Mouse (Mus musculus): ENCODE results near the gene Evi2. TPM values are rescaled to one million over a fixed set of nuclear protein-coding genes. Genes with fewer than 3 reads are reported as not detected.

Gene Evi2
- total RNA-seq, 2 experiments from 2014 or later: 0.18 TPM; not detected in 1

DNA sequence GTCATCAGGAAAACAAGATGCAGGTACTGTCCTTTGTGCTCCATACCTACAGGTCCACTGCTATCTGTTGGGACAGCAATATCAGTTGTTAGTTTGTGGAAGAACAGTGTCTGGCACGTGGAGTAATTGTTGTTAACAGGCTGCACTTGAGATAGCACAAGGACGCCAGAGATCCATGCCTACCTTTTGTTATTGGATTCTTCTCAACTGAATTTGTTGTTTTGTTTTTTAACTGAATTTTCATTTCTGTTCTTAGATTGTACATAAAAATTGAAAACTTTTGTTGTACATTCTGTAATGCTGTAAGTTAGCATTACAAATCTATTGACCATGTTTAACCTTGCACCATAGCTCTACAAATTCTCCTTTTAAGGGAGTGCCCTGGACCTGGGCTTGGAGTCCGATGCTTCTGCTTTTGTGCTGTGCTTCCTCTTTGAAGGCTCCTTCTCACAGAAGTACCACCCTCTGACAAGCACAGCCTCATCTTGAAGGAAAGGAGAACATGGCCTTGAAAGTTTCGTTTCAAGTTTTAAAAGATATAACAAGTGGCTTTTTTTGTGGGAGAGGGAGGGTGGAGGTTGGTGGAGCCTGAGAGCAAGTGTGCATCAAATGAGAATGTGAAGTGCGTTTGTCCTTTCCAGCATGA is 2.5 kb downstream of the Evi2 start:
- intact Hi-C loops (cut with DNase I; ENCODE audit: low total_unique reads): no loop called here
- no peak for DNase-seq

GRCm38 (mm10) chr11:79527015-79527738 is 3.2 kb downstream of the Evi2 start:
- intact Hi-C loops (cut with DNase I; ENCODE audit: low total_unique reads): no loop called here
- peak; percentile 48 for DNase-seq

- intact Hi-C loops (cut with DNase I; ENCODE audit: low total_unique reads): no loop called here
- DNase-seq: no peak
Observed at GRCm38 (mm10) chr11:79526549-79526948, 3.8 kb downstream of the Evi2 start.

DNA sequence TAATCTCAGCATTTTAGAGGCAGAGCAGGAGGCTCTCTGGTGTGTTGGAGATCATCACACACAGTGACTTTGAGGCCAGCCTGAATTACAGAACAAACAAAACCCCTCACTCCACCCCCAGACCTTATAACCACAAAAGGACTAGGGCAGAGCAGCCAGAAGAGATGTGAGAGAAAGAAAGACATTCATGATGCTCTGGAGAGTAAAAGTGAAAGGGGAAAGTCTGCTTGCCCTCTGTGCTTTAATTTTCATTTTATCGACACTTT is 6.1 kb downstream of the Evi2 start:
- intact Hi-C loops (cut with DNase I; ENCODE audit: low total_unique reads): no loop called here
- DNase-seq: no peak

DNA sequence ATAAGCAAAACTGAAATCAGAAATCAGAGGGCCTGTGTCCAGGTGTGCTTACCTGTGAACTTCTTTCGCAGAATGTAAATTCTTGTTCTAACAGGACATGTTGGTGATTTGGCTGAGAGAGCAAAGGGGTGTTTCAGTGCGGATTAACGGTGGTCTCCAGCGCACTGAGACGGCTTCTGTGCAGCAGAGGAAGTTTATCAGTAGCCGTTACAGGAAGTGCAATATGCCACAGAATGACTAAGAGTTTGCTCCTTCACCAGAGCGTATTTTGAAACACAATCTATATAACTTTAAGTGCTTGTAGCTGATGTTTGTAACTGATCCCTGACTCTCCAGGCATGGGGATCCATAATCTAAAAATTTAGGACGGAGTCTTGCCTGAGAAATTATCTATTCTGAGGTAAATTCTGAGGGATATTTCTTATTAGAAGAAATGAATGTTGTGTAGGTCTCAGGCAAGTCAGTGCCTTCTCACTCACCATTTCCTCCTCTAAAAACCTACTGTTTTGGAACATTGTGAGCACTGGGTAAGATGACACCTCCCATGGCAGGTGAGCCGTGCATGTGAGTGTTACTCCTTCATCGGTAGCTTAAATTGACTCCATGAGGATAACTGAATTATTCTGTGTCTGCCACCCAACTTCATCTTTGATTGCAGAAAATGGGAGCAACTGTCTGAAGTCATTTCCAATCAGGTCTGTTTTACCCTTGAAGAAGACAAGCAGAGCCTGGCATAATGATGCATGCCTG is 6.7 kb downstream of the Evi2 start, which contains the start of gene Evi2b:
TSS of gene Evi2b (minus strand) at position 203 of the 750 bp plus-strand sequence.
- intact Hi-C loops (cut with DNase I; ENCODE audit: low total_unique reads): no loop called here

GRCm38 (mm10) chr11:79522944-79523343 is 7.4 kb downstream of the Evi2 start:
- no peak for DNase-seq
- intact Hi-C loops (cut with DNase I; ENCODE audit: low total_unique reads): no loop called here

More for the DNA sequence above, 6.7 kb downstream of the Evi2 start, which contains the start of gene Evi2b:
- DNase-seq: no peak

GRCm38 (mm10) chr11:79521930-79522329 is 8.5 kb downstream of the Evi2 start:
- intact Hi-C loops (cut with DNase I; ENCODE audit: low total_unique reads): no loop called here
- DNase-seq: no peak

DNA sequence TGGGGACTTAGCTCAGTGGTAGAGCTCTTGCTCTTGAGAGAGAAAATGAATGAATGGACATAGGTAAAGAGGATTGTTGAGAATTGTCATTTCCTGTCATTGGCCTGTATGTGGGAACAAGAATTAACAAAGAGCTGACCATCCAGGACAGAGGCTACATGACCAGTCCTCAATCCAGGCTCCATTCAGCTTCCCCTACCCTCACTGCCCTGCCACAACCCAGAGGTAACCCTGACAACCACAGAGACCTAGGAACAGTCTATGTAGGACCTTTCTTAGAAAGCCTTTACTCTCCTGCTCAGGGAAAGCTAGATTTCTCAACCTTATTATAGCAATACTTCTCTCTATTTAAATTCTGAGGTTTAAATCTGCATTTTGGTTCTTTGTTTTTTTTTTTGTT is 9.6 kb downstream of the Evi2 start:
- no peak for DNase-seq
- intact Hi-C loops (cut with DNase I; ENCODE audit: low total_unique reads): no loop called here

DNA sequence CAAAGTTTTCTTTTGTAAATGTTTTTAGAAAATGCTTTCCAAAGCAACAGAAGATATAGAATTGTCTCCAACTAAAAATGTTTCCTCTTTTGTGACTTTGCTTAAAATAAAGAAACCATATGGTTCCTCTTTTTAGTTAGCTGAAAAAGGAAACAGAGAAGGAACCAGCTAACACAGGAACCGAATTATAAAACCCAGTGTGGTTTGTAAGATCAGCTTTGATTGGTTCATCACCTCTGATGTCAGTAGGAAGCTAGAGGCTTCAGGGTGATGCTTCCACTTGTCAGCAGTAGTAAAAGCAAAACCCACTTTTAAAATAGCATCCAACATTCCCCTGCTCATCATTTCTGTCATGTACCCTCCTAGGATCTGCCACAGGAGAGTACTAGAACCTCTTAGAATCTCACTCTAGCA is 10.5 kb downstream of the Evi2 start:
- intact Hi-C loops (cut with DNase I; ENCODE audit: low total_unique reads): no loop called here
- DNase-seq: no peak

GRCm38 (mm10) chr11:79519299-79519698 is 11.1 kb downstream of the Evi2 start:
- intact Hi-C loops (cut with DNase I; ENCODE audit: low total_unique reads): no loop called here
- no peak for DNase-seq

DNA sequence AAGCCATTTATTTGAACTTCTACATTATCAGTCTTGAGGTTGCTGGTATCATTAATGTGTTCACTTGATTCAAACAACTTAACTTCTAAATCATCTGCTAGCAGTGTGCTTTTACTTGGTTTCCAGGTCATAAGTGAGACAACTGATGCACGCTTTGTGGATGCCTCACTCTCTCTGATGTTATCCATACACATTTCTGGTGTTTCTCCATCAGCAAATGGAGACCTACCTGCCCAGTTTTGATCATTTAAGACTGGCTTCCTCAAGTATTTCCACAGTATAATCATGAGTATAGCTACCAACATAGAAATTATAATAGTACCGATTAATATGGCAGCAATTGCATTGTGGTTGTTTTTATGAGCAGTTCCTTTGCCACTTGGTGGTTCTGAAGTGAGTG is 14.6 kb downstream of the Evi2 start:
- intact Hi-C loops (cut with DNase I; ENCODE audit: low total_unique reads): no loop called here
- no peak for DNase-seq

- no peak for DNase-seq
- intact Hi-C loops (cut with DNase I; ENCODE audit: low total_unique reads): no loop called here
Observed at GRCm38 (mm10) chr11:79515331-79515730, 15.1 kb downstream of the Evi2 start.

GRCm38 (mm10) chr11:79511970-79512369 is 18.4 kb downstream of the Evi2 start:
- no peak for DNase-seq
- intact Hi-C loops (cut with DNase I; ENCODE audit: low total_unique reads): no loop called here

GRCm38 (mm10) chr11:79504506-79504905 is 25.9 kb downstream of the Evi2 start:
- DNase-seq: no peak
- intact Hi-C loops (cut with DNase I; ENCODE audit: low total_unique reads): no loop called here

- intact Hi-C loops (cut with DNase I; ENCODE audit: low total_unique reads): no loop called here
- DNase-seq: no peak
Observed at GRCm38 (mm10) chr11:79503845-79504244, 26.5 kb downstream of the Evi2 start, which contains the start of gene Omg. Gene Omg (minus strand): TSS chr11:79504084.

DNA sequence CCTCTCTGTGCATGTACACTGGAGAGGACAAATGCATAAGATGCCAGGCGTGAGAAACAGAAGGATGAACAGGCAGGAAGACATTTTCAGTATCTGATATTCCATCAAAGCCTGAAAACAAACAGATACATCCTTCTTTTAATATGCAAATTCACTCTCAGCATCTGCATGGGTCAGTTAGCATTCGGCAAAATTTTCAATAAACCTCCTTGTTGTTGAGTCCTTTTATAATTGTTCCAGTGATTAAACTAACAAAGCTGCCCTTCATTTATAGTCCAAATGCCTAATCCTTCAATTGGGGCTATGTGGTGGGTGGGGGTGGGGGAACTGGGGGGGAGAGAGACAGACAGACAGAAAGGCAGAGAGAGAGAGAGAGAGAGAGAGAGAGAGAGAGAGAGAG is 27.5 kb downstream of the Evi2 start:
- intact Hi-C loops (cut with DNase I; ENCODE audit: low total_unique reads): no loop called here
- no peak for DNase-seq

DNA sequence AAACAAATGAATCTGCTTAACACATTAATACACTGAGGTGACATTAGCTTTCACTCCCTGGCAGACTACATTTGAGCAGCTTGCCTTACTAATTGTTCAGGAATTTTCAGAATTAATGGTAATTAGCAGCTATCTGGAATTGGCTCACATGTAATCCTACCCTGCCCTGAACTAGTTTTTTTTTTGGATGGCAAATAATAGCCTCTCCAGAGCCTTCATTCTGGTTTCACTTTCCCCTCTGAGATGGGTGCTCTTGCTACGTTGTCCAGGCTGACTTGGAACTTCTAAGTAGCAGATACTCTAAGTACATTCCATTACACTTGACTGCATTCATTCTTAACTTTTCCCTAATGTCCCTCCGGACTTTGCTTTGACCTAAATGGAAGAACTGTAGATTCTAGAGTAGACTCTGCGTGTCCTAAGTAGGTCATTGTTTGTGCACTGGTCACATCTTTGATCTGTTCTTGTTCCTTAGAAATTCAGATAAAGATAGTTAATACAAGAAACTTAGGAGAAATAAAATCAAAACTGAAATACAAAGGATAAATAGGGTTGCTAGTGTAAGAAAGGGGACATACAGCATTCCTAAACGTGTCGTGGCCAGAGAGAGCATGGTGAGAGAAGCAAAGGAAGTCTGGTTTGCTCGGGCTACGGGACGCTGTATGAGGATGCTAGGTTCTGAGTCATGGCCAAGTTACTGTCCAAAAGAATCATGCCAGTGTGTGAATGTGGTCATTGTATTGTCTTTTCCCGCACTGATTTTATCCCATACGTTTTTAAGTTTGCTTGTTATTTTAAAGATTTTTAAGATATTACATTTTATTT is 35.2 kb downstream of the Evi2 start:
- no peak for DNase-seq
- intact Hi-C loops (cut with DNase I; ENCODE audit: low total_unique reads): no loop called here

- DNase-seq: no peak
- intact Hi-C loops (cut with DNase I; ENCODE audit: low total_unique reads): no loop called here
Observed at GRCm38 (mm10) chr11:79484721-79485120, 45.7 kb downstream of the Evi2 start.

- no peak for DNase-seq
- intact Hi-C loops (cut with DNase I; ENCODE audit: low total_unique reads): no loop called here
Observed at GRCm38 (mm10) chr11:79483876-79484528, 46.4 kb downstream of the Evi2 start.

Measured in gastrocnemius, postnatal 14 days (tissue).